Mouse (Mus musculus) intestine, embryonic 14.5 days (tissue): ENCODE results near the gene Rxfp4. TPM values are rescaled to one million over a fixed set of nuclear protein-coding genes. Genes with fewer than 3 reads are reported as not detected.

Experiments
- ATAC-seq: fragments of 200-750 bp; cut with Nextera tagmentation; replicated peaks from 2 replicates; pipeline ENCODE4 v1.8.0; 2017; ENCODE audit warnings: low read depth, moderate number of reproducible peaks, moderate TSS enrichment, moderate library complexity; ENCODE audit not compliant: low FRiP score, low TSS enrichment
- DNase-seq: peaks from one replicate; pipeline ENCODE4 v3.0.0-alpha.2; 2018; ENCODE audit warnings: low spot score
- H3K27ac ChIP-seq: fragments of 300-500 bp; sonication (generic); 2 replicates; pipeline ENCODE4 v1.5.1; 2014; ENCODE audit warnings: low read depth, mild to moderate bottlenecking, control low read depth
- H3K27me3 ChIP-seq: fragments of 300-500 bp; sonication (generic); replicated peaks from 2 replicates; pipeline ENCODE4 v1.6.1; 2014; ENCODE audit warnings: low read length, control low read depth; ENCODE audit not compliant: control insufficient read depth, insufficient read depth
- H3K36me3 ChIP-seq: fragments of 300-500 bp; sonication (generic); 2 replicates; pipeline ENCODE4 v1.6.1; 2014; ENCODE audit warnings: low read length, control low read depth; ENCODE audit not compliant: control insufficient read depth, insufficient read depth
- H3K4me1 ChIP-seq: fragments of 300-500 bp; sonication (generic); replicated peaks from 2 replicates; pipeline ENCODE4 v1.6.1; 2014; ENCODE audit warnings: low read length, control low read depth, mixed read lengths; ENCODE audit not compliant: control insufficient read depth, insufficient read depth
- H3K4me2 ChIP-seq: fragments of 300-500 bp; sonication (generic); 2 replicates; pipeline ENCODE4 v1.6.1; 2014; ENCODE audit warnings: low read length
- H3K4me3 ChIP-seq: fragments of 300-500 bp; sonication (generic); 2 replicates; pipeline ENCODE4 v1.5.1; 2014; ENCODE audit warnings: low read depth, low read length, control low read depth, mixed read lengths
- H3K9ac ChIP-seq: fragments of 300-500 bp; sonication (generic); 2 replicates; pipeline ENCODE4 v1.6.1; 2014; ENCODE audit warnings: mild to moderate bottlenecking, low read length
- H3K9me3 ChIP-seq: fragments of 300-500 bp; sonication (generic); 2 replicates; pipeline ENCODE4 v1.6.1; 2016; ENCODE audit warnings: low read length, control low read depth; ENCODE audit not compliant: control insufficient read depth
- WGBS: fragments of 180-500 bp; shearing (Covaris S2); extraction: QIAGEN DNeasy Blood & Tissue Kit; methylation state at CpG from one replicate; pipeline ENCODE4 v1.1.7; 2014; 5-methylcytosine and 5-hydroxymethylcytosine counted together
- polyA plus RNA-seq: library from polyadenylated mRNA; unstranded; fragments of >200 nt; fragmentation: Nextera tagmentation; extraction: Ambion mirVana; gene quantifications from 2 replicates; pipeline ENCODE4 v1.2.1, GENCODE M21; 2014

Rxfp4 gene
- polyA plus RNA-seq, 1 experiment from 2014 or later: not detected

DNA sequence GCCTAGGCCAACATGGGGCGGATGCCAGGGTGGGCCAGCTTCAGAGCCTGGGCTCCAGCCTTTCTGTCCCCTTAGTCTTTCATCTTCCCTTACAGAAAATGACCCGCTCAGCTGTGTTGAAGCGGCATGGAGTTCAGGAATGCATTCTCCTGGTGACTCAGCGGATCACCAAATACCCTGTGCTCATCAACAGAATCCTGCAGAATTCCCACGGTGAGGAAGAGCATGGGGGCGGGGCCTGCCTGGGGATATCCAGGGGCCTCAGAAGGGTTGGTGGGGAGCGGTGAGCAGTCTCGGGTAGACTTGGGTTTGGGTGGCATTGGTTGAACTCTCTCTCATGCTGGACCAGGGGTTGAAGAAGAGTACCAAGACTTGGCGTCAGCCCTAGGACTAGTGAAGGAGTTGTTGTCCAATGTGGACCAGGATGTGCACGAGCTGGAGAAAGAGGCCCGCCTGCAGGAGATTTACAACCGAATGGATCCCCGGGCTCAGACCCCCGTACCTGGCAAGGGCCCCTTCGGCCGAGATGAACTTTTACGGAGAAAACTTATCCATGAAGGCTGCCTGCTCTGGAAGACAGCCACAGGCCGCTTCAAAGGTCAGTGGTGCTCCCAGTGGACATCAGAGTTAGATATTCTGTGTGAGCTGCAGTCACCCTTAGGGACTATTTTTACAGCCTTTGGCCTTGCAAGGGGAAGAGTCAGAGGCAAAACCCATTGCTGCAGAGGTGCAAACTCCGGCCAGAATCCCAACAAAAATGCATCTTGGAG is 17.3 kb downstream of the Rxfp4 start:
- Histone ChIP-seq H3K4me2 (no peak overlapping the region), H3K27ac (no peak overlapping the region), H3K9ac (no peak overlapping the region), H3K9me3 (no peaks in the 10 kb centered on the region), H3K4me3 (no peak overlapping the region), H3K27me3 (no peaks in the 10 kb centered on the region), H3K4me1 (no peaks in the 10 kb centered on the region; the same call in 1 of the 2 replicates), H3K36me3 (peaks cover 98% of the 10 kb centered on the region)
- no peak for ATAC-seq
- no peak for DNase-seq
- WGBS: 90% methylated on average over 19 of the region's 19 CpGs

- Histone ChIP-seq H3K9ac (no peak overlapping the region), H3K4me3 (no peak overlapping the region), H3K9me3 (no peaks in the 10 kb centered on the region), H3K4me1 (peaks cover 3% of the 10 kb centered on the region; the same call in 1 of the 2 replicates), H3K36me3 (peaks cover 92% of the 10 kb centered on the region), H3K27me3 (no peaks in the 10 kb centered on the region), H3K27ac (no peak overlapping the region), H3K4me2 (no peak overlapping the region)
- 96% methylated on average over 10 of the region's 10 CpGs for WGBS
- DNase-seq (no peak), ATAC-seq (no peak)
Observed at GRCm38 (mm10) chr3:88633056-88633455, 19.9 kb downstream of the Rxfp4 start.

- H3K9ac ChIP-seq: no peak overlapping the region
- peaks cover 86% of the 10 kb centered on the region for H3K36me3 ChIP-seq
- DNase-seq (no peak), ATAC-seq (no peak)
- H3K27ac ChIP-seq: no peak overlapping the region
- no peak overlapping the region for H3K4me3 ChIP-seq
- no peak overlapping the region for H3K4me2 ChIP-seq
- no peaks in the 10 kb centered on the region for H3K9me3 ChIP-seq
- peaks cover 4% of the 10 kb centered on the region for H3K4me1 ChIP-seq
- WGBS: 69% methylated on average over 12 of the region's 12 CpGs
- no peaks in the 10 kb centered on the region for H3K27me3 ChIP-seq
Observed at GRCm38 (mm10) chr3:88631921-88632587, 20.9 kb downstream of the Rxfp4 start.

- peaks cover 8% of the 10 kb centered on the region for H3K4me1 ChIP-seq
- H3K27me3 ChIP-seq: no peaks in the 10 kb centered on the region
- H3K9ac ChIP-seq: no peak overlapping the region
- no peak overlapping the region for H3K4me2 ChIP-seq
- WGBS: 67% methylated on average over 6 of the region's 6 CpGs
- no peaks in the 10 kb centered on the region for H3K9me3 ChIP-seq
- no peak for ATAC-seq
- H3K4me3 ChIP-seq: no peak overlapping the region
- no peak for DNase-seq
- no peak overlapping the region for H3K27ac ChIP-seq
- peaks cover 79% of the 10 kb centered on the region for H3K36me3 ChIP-seq
Observed at GRCm38 (mm10) chr3:88630849-88631341, 22.0 kb downstream of the Rxfp4 start.

DNA sequence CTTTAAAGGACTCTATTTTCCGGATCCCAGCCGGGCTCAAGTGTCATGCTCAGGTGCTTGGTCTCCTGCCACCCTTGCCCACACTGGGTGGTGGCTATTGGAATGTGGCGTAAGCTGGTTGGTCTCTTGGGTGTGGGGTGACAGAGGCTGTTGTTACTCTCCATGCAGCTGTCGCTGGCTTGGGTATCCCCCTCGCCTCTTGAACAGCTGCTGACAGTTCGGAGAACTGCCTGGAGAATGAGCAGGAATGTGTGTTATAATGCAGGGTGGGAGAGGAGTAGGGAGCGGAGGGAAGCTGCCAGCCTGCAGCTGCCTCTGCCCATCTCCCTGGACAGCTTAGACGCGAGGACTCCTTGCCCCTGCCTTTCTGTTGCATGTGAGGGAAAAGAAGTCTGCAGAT is 22.9 kb downstream of the Rxfp4 start:
- DNase-seq: no peak
- Histone ChIP-seq H3K4me2 (no peak overlapping the region), H3K4me3 (no peak overlapping the region), H3K9ac (no peak overlapping the region), H3K27me3 (no peaks in the 10 kb centered on the region), H3K9me3 (no peaks in the 10 kb centered on the region), H3K36me3 (peaks cover 75% of the 10 kb centered on the region), H3K27ac (no peak overlapping the region), H3K4me1 (peaks cover 10% of the 10 kb centered on the region)
- WGBS: 70% methylated on average over 9 of the region's 9 CpGs
- ATAC-seq: no peak

DNA sequence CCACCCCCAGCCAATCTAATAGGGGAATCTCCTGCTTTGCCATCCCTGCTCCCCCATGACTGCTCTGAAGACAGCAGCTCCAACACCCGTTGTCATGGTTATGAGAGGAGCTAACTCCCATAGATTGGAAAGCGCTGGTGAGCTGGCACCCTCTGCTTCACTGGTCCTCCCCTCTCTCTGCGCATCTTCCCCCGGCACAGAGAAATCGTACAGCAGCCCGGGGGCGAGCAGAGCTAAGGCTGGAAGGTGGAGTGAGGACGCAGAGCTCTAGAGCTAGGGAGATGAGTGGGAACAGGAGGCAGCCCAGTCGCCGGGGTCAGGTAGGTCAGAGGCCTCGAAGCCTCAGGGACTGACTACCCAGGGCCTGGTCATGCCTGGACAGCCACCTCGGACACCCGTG is 23.7 kb downstream of the Rxfp4 start:
- Histone ChIP-seq H3K4me3 (no peak overlapping the region), H3K27ac (no peak overlapping the region), H3K9me3 (no peaks in the 10 kb centered on the region), H3K4me2 (no peak overlapping the region), H3K4me1 (peaks cover 18% of the 10 kb centered on the region), H3K9ac (no peak overlapping the region), H3K36me3 (peaks cover 72% of the 10 kb centered on the region), H3K27me3 (no peaks in the 10 kb centered on the region)
- no peak for ATAC-seq
- WGBS: 77% methylated on average over 13 of the region's 13 CpGs
- no peak for DNase-seq

GRCm38 (mm10) chr3:88628766-88629165 is 24.2 kb downstream of the Rxfp4 start:
- ATAC-seq (no peak), DNase-seq (no peak)
- Histone ChIP-seq H3K27ac (no peak overlapping the region), H3K4me3 (no peak overlapping the region), H3K36me3 (peaks cover 68% of the 10 kb centered on the region), H3K9ac (no peak overlapping the region), H3K4me1 (peaks cover 23% of the 10 kb centered on the region), H3K27me3 (no peaks in the 10 kb centered on the region), H3K9me3 (no peaks in the 10 kb centered on the region), H3K4me2 (no peak overlapping the region)
- WGBS: 46% methylated on average over 4 of the region's 4 CpGs

- no peak overlapping the region for H3K4me2 ChIP-seq
- no peak overlapping the region for H3K9ac ChIP-seq
- peaks cover 24% of the 10 kb centered on the region for H3K4me1 ChIP-seq
- no peak for ATAC-seq
- no peaks in the 10 kb centered on the region for H3K9me3 ChIP-seq
- WGBS: 88% methylated on average over 2 of the region's 2 CpGs
- peaks cover 55% of the 10 kb centered on the region for H3K36me3 ChIP-seq
- no peak for DNase-seq
- H3K27ac ChIP-seq: no peak overlapping the region
- no peak overlapping the region for H3K4me3 ChIP-seq
- no peaks in the 10 kb centered on the region for H3K27me3 ChIP-seq
Observed at GRCm38 (mm10) chr3:88627535-88627934, 25.4 kb downstream of the Rxfp4 start.
